Mouse (Mus musculus): ENCODE data around the gene Abcb9.

- TF ChIP-seq CTCF (IDR thresholded peaks at IDR 0.05; ENCODE audit: low read depth, low read length) (no peak), POLR2A (IDR thresholded peaks at IDR 0.05; ENCODE audit: borderline replicate concordance, low read depth, low read length) (no peak)
Measured at GRCm38 (mm10) chr5:124078794-124079416, 16.7 kb downstream of the Abcb9 start.

All from bone marrow macrophage, adult 2 months (primary cell).